Mouse (Mus musculus) ES-Bruce4 (cell line): ENCODE measurements at regions not wholly inside any gene's neighbourhood (a gene's known extent, or its start where the extent isn't known, plus 50 kb on each side); places are given as distances from the start of the nearest gene placed in this dataset.

ENCODE experiments used
- H3K27ac ChIP-seq: 2 replicates; pipeline ENCODE4 v1.5.1; 2012; ENCODE audit warnings: low read length, inconsistent platforms; ENCODE audit not compliant: insufficient read depth
- H3K27me3 ChIP-seq: 2 replicates; pipeline ENCODE4 v1.6.1; 2012; ENCODE audit warnings: mild to moderate bottlenecking, low read length, inconsistent platforms; ENCODE audit not compliant: control insufficient read depth, poor library complexity, insufficient read depth, severe bottlenecking
- H3K36me3 ChIP-seq: 2 replicates; pipeline ENCODE4 v1.6.1; 2012; ENCODE audit warnings: inconsistent platforms, mild to moderate bottlenecking, low read length, moderate library complexity; ENCODE audit not compliant: control insufficient read depth, poor library complexity, insufficient read depth, severe bottlenecking
- H3K4me1 ChIP-seq: one replicate; pipeline ENCODE4 v1.8.1; 2011; ENCODE audit warnings: low read length; ENCODE audit not compliant: control insufficient read depth, insufficient read depth
- H3K4me3 ChIP-seq: 2 replicates; pipeline ENCODE4 v1.5.1; 2011; ENCODE audit warnings: low read depth, mild to moderate bottlenecking, low read length
- H3K9ac ChIP-seq: 2 replicates; pipeline ENCODE4 v1.6.1; 2012; ENCODE audit warnings: low read depth, mild to moderate bottlenecking, inconsistent platforms; ENCODE audit not compliant: poor library complexity, severe bottlenecking
- H3K9me3 ChIP-seq: replicated peaks from 2 replicates; pipeline ENCODE4 v1.6.1; 2012; ENCODE audit warnings: mild to moderate bottlenecking, low read length, inconsistent platforms; ENCODE audit not compliant: control insufficient read depth, poor library complexity, insufficient read depth, severe bottlenecking
- CTCF ChIP-seq: IDR thresholded peaks from one replicate; pipeline ENCODE4 v1.8.1; 2011; ENCODE audit warnings: low read depth, low read length
- EP300 ChIP-seq: IDR thresholded peaks from 2 replicates; pipeline ENCODE4 v1.6.1; 2011; ENCODE audit warnings: low read depth, low read length; ENCODE audit not compliant: insufficient read depth
- POLR2A ChIP-seq: IDR thresholded peaks from one replicate; pipeline ENCODE4 v1.8.1; 2011; ENCODE audit warnings: low read length; ENCODE audit not compliant: insufficient read depth

DNA sequence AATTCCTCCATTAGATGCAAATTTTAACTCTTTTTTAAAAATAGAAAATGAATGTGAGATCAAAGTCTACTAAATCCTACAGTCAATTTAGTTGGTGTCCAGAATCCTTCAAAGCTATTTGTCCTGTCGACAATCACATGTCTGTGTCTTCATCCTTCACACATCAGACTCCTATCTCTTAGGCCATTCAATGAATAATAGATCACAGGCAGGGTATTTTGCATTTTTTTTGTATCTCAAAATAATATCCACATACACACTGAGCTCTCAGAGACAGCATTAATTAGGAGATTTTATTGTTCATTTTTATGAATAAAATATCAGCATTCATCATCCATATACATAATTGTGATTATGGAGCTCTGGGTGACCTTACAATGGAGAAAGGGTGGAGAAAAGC, 427.2 kb downstream of the Hao1 start:
- Histone ChIP-seq H3K4me1 (no peaks in the 10 kb centered on the region), H3K27me3 (no peaks in the 10 kb centered on the region), H3K27ac (no peak overlapping the region), H3K9ac (no peak overlapping the region), H3K9me3 (no peaks in the 10 kb centered on the region), H3K36me3 (no peaks in the 10 kb centered on the region), H3K4me3 (no peak overlapping the region)
- TF ChIP-seq POLR2A: no peak
- no peak for TF ChIP-seq CTCF
- no peak for TF ChIP-seq EP300

DNA sequence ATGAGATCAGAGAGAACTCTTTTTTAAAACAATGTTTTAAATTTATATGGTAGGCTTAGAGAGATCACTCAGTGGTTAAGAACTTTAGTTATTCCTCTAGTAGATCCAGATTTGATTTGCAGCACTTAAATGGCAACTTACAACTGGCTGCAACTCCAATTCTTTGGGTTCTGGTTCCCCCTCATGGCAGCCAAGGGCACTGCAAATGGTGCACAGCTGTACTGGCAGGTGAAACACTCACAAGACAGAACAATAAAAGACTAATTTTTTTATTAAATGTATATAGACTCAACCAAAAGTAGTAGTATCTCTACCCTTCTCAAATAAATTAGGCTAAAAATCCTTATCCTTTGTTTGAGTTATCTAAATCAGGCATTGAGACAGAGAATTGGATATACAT, 446.9 kb downstream of the Hao1 start:
- Histone ChIP-seq H3K36me3 (no peaks in the 10 kb centered on the region), H3K4me3 (no peak overlapping the region), H3K27me3 (no peaks in the 10 kb centered on the region), H3K9me3 (no peaks in the 10 kb centered on the region), H3K9ac (no peak overlapping the region), H3K27ac (no peak overlapping the region), H3K4me1 (no peaks in the 10 kb centered on the region)
- no peak for TF ChIP-seq POLR2A
- no peak for TF ChIP-seq EP300
- TF ChIP-seq CTCF: peak; percentile 44

DNA sequence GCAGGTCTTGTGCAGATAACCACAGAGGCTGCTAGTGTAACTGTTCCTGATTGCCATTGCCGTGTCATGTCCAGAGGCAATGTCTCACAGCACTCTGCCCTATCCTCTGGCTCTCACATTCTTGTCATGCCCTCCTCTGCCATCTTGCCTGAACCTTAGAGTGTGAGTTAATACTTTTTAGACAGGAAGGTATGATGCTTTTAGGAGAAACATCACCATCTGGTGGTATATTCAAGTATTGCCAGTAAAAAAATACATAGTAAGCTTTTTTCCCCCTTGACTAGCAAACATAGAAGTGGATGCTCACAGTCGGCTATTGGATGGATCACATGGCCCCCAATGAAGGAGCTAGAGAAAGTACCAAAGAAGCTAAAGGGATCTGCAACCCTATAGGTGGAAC, 465.8 kb downstream of the Hao1 start:
- TF ChIP-seq EP300: no peak
- no peak for TF ChIP-seq CTCF
- TF ChIP-seq POLR2A: no peak
- no peak overlapping the region for H3K9ac ChIP-seq

DNA sequence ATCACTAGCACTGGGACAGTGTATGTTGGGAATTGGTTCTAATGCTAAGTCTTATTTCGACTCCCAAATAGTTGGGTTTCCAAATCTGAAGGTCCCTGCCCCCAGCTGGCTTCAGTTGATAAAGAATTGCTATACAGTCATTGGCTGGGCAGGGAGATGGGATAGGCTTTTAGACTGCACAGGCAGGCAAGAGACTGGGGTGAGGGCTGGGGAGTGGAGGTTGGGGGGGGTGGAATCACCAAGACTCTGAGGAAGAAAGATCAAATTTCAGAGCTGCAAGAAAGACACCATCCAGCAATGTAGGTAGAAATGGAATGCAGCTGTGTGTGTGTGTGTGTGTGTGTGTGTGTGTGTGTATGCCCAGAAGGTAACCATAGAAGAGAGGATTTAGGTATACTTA, 474.0 kb downstream of the Hao1 start:
- Histone ChIP-seq H3K4me3 (no peak overlapping the region), H3K36me3 (no peaks in the 10 kb centered on the region), H3K9ac (no peak overlapping the region), H3K4me1 (no peaks in the 10 kb centered on the region), H3K27ac (no peak overlapping the region), H3K27me3 (no peaks in the 10 kb centered on the region), H3K9me3 (no peaks in the 10 kb centered on the region)
- TF ChIP-seq POLR2A: no peak
- TF ChIP-seq EP300: no peak
- no peak for TF ChIP-seq CTCF

More for the DNA sequence above, 465.8 kb downstream of the Hao1 start:
- H3K9me3 ChIP-seq: no peaks in the 10 kb centered on the region
- no peaks in the 10 kb centered on the region for H3K36me3 ChIP-seq
- no peak overlapping the region for H3K27ac ChIP-seq
- no peaks in the 10 kb centered on the region for H3K27me3 ChIP-seq
- H3K4me3 ChIP-seq: no peak overlapping the region
- H3K4me1 ChIP-seq: no peaks in the 10 kb centered on the region

DNA sequence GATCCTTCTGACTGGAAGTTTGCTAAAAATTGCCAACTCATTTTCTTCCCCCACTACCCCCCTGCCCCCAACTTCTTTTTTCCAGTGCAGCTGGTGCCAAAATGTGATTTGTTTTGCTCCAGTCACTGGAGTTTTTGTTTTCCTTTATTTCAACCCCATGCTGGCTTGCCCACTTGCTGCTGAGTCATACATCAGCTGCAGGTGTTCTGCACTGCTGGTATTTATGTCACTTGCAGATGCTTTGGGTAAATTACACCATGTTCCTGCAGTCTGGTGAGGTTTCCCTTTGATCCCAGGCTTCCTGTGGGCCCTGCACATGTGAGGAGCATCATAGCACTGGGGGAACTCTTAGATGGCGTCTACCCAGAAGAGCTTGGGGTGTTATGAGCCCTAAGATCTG, 476.2 kb downstream of the Hao1 start:
- no peak overlapping the region for H3K27ac ChIP-seq
- H3K9ac ChIP-seq: no peak overlapping the region
- no peaks in the 10 kb centered on the region for H3K36me3 ChIP-seq
- no peaks in the 10 kb centered on the region for H3K4me1 ChIP-seq
- no peaks in the 10 kb centered on the region for H3K9me3 ChIP-seq
- H3K4me3 ChIP-seq: no peak overlapping the region
- TF ChIP-seq POLR2A (no peak), EP300 (no peak), CTCF (no peak)
- no peaks in the 10 kb centered on the region for H3K27me3 ChIP-seq

DNA sequence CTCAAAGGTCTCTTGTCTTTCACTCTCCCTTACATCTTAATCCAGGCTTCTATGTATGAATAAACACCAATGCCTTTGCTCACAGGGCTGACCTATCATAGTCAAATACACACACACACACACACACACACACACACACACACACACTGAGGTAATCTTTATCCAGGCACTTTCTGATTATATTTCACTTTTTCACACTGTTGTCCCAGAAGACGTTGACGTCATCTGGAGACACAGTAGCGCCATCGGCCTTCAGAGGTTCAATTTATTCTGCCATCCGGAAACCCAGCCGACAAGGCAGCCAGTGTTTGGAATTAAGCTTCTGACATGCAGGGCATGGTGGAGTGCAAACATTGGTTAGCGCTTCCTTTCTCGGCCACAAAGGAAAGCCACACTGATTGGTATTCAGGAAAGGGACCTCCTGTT, 486.2 kb downstream of the Hao1 start:
- Histone ChIP-seq H3K4me1 (no peaks in the 10 kb centered on the region), H3K4me3 (no peak overlapping the region), H3K27me3 (no peaks in the 10 kb centered on the region), H3K9ac (no peak overlapping the region), H3K27ac (no peak overlapping the region), H3K9me3 (no peaks in the 10 kb centered on the region), H3K36me3 (no peaks in the 10 kb centered on the region)
- TF ChIP-seq EP300: no peak
- no peak for TF ChIP-seq POLR2A
- no peak for TF ChIP-seq CTCF

DNA sequence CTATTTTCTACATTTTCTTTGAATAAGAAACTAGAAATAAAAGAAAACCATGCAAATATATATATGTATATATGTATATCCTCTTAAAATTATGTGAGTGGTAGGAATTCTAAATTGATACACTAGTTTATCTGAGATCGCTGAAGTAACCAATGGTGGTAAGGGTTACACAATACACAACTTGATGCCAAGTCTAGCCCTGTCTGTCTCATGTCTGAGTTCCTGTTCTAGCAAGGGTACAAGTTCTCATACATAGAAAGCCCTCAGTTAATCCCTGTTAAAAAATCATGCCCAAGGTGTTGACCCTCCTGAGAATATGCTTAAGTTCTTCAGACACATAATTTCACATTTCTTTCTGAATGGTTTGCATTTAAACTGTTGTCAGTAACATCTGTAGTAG, 486.8 kb downstream of the Hao1 start:
- H3K9ac ChIP-seq: no peak overlapping the region
- no peaks in the 10 kb centered on the region for H3K4me1 ChIP-seq
- no peaks in the 10 kb centered on the region for H3K27me3 ChIP-seq
- TF ChIP-seq CTCF (no peak), EP300 (no peak), POLR2A (no peak)
- H3K36me3 ChIP-seq: no peaks in the 10 kb centered on the region
- H3K27ac ChIP-seq: no peak overlapping the region
- no peaks in the 10 kb centered on the region for H3K9me3 ChIP-seq
- H3K4me3 ChIP-seq: no peak overlapping the region
